Mouse (Mus musculus): Measurements from ENCODE around the gene Zan. TPM values are rescaled to one million over a fixed set of nuclear protein-coding genes. Genes with fewer than 3 reads are reported as not detected.
A peak's percentile ranks its signal among the peaks of the same experiment; 100 is the strongest.

The Zan gene
- total RNA-seq, 2 experiments from 2014 or later = 0.21 to 0.57 TPM

DNA sequence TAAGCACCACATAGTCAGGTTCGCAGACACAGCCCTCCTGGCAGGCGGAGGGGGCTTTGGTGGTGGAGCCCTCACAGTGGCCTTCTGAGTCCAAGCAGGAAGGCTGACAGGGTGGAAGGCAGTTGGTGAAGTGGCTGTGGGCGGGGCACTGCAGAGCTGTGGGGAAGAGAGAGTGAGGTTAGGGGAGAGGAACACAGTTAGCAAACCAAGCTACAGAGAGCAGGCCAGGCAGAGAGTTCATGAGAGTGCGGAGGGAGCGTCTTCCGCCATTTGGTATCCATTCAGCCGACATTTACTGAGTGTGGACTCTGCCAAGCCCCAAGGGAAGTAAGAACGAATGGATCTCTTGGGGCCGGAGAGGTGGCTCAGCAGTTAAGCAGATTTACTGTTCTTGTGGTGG lies 57.8 kb downstream of the Zan start:
- no peak for DNase-seq (ENCODE audit: low spot score in 2 of 2)

- DNase-seq (ENCODE audit: low spot score in 2 of 2) = no peak
These were observed 62.6 kb downstream of the Zan start for GRCm38 (mm10) chr5:137414253-137414652.

GRCm38 (mm10) chr5:137411235-137411634 lies 65.6 kb downstream of the Zan start:
- no peak for DNase-seq (ENCODE audit: low spot score in 2 of 2)

GRCm38 (mm10) chr5:137410549-137410948 lies 66.3 kb downstream of the Zan start:
- no peak for DNase-seq (ENCODE audit: low spot score in 2 of 2)

DNA sequence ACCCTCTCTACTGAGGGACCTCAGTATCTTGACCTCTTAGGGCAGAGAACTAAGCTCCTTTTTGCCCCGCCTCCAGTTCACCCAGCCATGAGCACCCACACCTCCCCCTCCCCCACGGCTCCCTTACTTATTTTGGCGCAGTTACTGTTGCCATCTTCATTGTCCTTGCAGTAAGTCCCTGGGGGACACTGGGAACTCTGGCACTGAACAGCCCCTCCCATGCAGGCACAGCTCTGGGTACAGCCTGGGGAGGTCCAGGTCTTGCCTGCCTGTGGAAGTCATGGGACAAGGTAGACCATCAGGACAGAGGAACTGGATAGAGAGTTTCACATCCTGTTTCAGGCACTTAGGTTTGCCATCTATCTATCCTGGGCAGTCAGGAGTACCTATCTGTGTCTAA lies 66.8 kb downstream of the Zan start:
- no peak for DNase-seq (ENCODE audit: low spot score in 2 of 2)

DNA sequence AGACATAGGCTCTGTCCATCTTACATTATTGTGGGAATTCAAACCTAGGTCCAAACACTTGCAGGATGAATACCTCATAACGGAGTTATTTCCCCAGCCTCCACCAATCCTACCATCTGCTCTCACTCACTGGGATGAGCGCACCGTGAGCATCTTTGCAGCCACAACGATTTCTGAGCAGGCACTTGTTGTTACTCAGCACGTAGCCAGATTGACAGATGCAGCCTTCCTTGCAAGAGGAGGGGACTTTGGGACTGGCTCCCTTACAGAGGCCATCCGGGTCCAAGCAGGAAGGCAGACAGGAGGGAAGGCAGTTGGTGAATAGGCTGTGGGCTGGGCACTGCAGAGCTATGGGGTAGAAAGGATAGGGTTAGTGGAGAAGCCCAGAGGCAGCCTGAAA lies 67.4 kb downstream of the Zan start:
- peak; percentile 23 to 25 for DNase-seq (ENCODE audit: low spot score in 2 of 2)

GRCm38 (mm10) chr5:137404081-137404480 lies 72.8 kb downstream of the Zan start:
- no peak for DNase-seq (ENCODE audit: low spot score in 2 of 2)

DNA sequence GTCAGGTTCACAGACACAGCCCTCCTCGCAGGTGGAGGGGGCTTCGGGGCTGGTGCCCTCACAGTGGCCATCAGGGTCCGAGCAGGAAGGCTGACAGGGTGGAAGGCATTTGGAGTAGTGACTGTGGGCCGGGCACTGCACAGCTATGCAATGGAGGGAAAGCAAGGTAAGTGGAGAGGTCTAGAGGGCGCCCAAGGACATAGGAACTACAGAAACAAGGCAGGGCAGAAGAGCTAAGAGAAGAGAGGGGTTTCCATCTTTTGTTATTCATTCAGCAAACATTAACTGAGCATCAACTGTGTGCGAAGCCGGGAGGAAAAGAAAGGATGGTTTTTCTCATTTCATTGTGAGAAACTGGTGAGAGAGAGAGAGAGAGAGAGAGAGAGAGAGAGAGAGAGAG lies 82.4 kb downstream of the Zan start:
- no peak for DNase-seq (ENCODE audit: low spot score in 2 of 2)

DNA sequence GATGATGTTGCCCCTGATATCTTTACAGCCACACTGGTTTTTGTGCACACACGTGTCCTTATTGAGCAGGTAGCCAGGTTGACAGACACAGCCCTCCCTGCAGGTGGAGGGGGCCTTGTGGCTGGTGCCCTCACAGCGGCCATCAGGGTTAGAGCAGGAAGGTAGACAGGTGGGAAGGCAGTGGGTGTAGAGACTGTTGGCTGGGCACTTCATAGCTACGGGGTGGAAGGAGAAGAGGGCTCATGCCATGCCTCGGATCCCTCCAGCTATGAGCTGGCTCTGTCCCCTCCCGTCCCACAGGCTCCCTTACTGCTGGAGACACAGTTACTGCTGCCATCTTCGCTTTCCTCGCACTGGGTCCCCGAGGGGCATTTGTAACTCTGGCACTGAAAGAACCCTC lies 85.2 kb downstream of the Zan start:
- DNase-seq (ENCODE audit: low spot score in 2 of 2) = no peak

DNA sequence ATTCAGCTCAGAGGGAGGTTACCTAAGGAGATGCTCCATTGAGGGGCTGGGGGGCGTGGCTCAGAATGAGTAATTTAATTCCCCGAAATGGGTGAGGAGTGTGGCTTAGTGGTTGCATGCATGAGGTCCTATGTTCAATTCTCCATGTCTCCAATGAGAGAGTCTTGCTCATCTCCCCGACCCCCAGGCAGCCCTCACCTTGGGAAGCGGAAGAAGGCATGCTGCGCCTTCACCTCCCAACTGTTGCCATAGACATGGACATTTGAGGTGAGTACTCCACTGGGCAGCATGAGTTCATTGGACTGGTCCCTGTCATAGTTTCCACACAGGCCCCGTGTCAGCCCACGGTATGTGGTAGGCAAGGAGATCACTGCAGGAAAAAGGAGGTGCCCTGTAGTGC lies 90.2 kb downstream of the Zan start:
- DNase-seq (ENCODE audit: low spot score in 2 of 2) = no peak

GRCm38 (mm10) chr5:137383441-137383840 lies 93.4 kb downstream of the Zan start:
- no peak for DNase-seq (ENCODE audit: low spot score in 2 of 2)

GRCm38 (mm10) chr5:137381152-137381551 lies 95.7 kb downstream of the Zan start:
- peak; percentile 14 to 36 for DNase-seq (ENCODE audit: low spot score in 2 of 2)

- DNase-seq (ENCODE audit: low spot score in 2 of 2) = no peak
These were observed 99.3 kb downstream of the Zan start for GRCm38 (mm10) chr5:137377603-137378002.

GRCm38 (mm10) chr5:137377176-137377575 lies 99.7 kb downstream of the Zan start:
- no peak for DNase-seq (ENCODE audit: low spot score in 2 of 2)

DNA sequence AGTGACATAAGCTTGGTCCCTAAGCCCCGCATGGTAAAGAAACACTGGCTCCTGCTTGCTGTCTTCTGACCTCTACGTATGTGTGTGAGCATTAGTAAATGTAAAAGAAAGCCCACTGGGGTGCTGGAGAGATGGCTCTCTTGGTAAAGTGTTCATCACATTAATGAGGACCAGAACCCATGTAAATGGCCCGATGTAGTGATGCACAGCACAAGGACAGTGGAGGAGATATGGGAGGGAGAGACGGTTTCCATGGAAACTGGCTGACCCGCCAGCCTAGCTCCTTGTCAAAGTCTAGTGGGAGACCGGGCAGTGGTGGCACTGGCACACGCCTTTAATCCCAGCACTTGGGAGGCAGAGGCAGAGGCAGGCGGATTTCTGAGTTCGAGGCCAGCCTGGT lies 100.1 kb downstream of the Zan start:
- no peak for DNase-seq (ENCODE audit: low spot score in 2 of 2)

- peak in 1 of 2 experiments; percentile 10 for DNase-seq (ENCODE audit: low spot score in 2 of 2)
These were observed 100.7 kb downstream of the Zan start for GRCm38 (mm10) chr5:137376198-137376597.

- no peak for DNase-seq (ENCODE audit: low spot score in 2 of 2)
These were observed 101.2 kb downstream of the Zan start for GRCm38 (mm10) chr5:137375627-137376026.

GRCm38 (mm10) chr5:137374521-137375080 lies 102.3 kb downstream of the Zan start:
- no peak for DNase-seq (ENCODE audit: low spot score in 2 of 2)

- no peak for DNase-seq (ENCODE audit: low spot score in 2 of 2)
These were observed 103.4 kb downstream of the Zan start for GRCm38 (mm10) chr5:137373371-137373950.

DNA sequence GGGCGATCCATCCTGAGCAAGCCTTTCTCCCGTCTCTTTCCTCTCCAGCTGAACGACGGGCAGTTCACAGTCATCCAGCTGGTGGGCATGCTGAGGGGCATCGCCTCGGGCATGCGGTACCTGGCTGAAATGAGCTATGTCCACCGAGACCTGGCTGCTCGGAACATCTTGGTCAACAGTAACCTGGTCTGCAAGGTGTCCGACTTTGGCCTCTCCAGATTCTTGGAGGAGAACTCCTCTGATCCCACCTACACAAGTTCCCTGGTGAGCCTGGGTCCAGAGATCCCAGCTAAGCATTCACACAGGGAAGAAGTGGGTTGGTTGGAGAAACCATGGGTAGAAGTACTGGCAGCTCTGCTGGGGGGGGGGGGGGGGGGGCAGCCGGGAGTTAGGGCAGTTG lies 107.2 kb downstream of the Zan start:
- no peak for DNase-seq (ENCODE audit: low spot score in 2 of 2)

- DNase-seq (ENCODE audit: low spot score in 2 of 2) = no peak
These were observed 118.5 kb downstream of the Zan start for GRCm38 (mm10) chr5:137358382-137358781.

GRCm38 (mm10) chr5:137354091-137354490 lies 122.8 kb downstream of the Zan start:
- DNase-seq (ENCODE audit: low spot score in 2 of 2) = no peak

All from layer of hippocampus, postnatal 14 days (tissue).